Mouse (Mus musculus) skeletal muscle tissue, adult 2 months (tissue): ENCODE measurements around the gene Olfr765.
"Not testable (repeated sequence)": the region's sequence is repeated elsewhere in the genome, so short reads cannot be mapped to it uniquely, and the experiment has no call there.

Experiments
- DNase-seq: peaks from one replicate; pipeline ENCODE4 v3.0.0-alpha.2; 2012; ENCODE audit warnings: low read depth, low spot score

The Olfr765 gene

GRCm38 (mm10) chr10:129049898-129050297 lies at the start of gene Olfr765:
Gene Olfr765 (minus strand): TSS chr10:129049998.
- not testable (repeated sequence) for DNase-seq

GRCm38 (mm10) chr10:129099275-129099674 lies 49.5 kb upstream of the Olfr765 start, which contains the start of gene Olfr768:
Gene Olfr768 (minus strand): TSS chr10:129099375.
- no peak for DNase-seq

DNA sequence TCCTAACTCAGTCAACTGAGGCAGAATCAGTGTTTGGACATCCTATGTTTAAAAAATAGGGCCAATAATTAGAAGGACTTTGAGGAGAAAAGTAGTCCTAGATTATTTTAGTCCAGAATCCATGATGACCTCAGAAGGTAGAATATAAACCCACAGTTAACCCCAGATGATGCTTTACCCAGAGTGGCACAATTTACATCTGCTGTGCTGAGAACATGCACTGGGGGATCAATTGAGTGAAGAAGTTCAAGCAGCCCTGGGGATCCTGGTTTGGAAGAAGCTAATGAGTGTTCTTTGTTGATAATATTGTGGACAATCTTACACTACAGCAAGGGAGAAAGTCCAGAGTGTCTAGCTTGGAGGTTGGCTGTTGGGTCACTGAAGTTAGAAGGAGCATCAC lies 33.0 kb upstream of the Olfr765 start, which contains the start of gene Olfr767:
Gene Olfr767, minus strand, starts transcription at position 101 of the 400 bp plus-strand sequence.
- DNase-seq, result not testable (repeated sequence)

DNA sequence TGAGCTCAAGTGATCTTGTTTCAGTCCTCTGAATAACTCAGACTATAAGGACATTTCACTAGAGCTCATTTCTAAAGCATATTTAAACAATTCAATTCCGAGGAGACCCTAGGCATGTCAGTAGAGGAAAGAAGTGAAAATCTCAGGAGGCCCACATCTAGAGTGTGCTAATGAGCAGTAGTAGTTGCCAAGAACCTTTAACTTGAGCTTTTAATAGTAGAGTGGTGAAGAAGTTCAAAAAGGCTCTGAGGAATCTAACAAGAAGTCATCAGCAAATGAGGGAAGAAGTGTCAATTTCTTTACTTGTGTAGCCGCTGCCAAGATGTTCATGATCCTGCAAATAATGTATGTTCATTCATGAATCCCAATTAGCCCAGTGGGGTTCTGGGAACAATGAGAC lies 19.1 kb upstream of the Olfr765 start, which contains the start of gene Olfr766-ps1:
Gene Olfr766-ps1, minus strand, starts transcription at position 101 of the 400 bp plus-strand sequence.
- DNase-seq, result no peak

- DNase-seq, result no peak
Observed at GRCm38 (mm10) chr10:129039796-129040195, 10.0 kb downstream of the Olfr765 start, which contains the start of gene Olfr764-ps1. Gene Olfr764-ps1 (minus strand): TSS chr10:129039896.

DNA sequence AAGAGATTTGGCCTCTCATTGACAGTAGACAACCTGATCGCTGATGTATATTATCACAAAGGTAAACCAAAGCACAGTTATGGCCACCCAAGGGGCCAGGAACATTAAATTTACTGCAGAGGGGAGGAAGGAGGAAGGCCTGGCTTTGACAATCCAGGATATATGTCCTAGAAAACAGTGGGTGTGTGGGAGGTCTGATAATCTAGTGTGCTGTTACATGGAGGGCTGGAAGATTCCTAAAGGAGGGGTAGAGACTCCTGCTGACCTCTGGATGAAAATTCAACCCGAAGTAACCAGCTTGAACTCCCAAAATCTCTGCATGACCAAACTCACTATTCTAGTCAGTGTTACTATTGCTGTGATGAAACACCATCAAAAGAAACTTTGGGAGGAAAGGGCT lies 21.5 kb downstream of the Olfr765 start:
- no peak for DNase-seq

DNA sequence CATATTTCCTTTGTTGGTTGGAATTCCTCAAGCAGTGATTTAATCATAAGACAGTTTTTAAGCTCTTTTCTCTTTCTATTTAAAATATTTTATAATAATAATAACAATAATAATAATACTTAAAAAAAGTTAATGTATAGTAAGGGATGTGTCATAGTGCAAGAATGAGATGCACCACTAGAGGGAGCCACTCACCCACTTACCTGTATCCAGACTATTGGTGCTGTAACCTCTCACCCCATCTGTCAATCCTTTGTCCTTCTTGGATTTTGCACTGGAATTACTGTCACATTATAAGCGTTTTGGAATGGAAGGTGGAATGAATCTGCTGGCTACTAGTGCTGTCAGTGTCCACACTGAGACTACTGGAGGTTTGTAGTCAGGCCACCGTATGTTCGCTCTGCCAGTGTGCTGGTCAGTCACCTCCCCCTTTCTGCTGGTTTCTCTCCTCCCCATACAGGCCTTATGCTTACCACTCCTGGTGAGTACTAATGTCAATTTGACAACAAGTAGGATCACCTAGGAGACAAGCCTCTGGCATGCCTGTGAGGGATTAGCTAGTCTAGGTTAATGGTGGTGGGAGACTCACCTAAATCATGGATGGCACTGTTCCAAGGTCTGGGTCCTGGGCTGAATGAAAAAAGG lies 23.7 kb downstream of the Olfr765 start:
- DNase-seq, result no peak

- DNase-seq, result no peak
Observed at GRCm38 (mm10) chr10:129023319-129023718, 26.5 kb downstream of the Olfr765 start.

DNA sequence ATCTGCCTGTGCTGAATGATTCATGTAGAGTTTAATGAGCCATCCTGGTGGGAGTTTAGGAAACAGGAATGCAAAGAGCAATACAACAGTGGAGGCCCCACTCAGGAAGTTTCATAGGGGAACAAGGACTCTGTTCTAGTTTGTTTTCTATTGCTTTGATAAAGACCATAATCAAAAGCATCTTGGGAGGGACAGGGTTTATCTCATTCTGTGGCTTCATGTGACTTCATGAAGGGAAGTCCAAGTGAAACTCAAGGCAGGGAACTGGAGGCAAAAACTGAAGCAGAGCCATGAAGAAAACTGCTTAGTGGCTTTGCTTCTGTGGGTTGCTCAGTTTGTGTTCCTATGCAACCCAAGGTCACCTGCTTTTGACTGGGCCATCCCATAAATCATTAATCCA lies 35.3 kb downstream of the Olfr765 start:
- DNase-seq, result no peak

DNA sequence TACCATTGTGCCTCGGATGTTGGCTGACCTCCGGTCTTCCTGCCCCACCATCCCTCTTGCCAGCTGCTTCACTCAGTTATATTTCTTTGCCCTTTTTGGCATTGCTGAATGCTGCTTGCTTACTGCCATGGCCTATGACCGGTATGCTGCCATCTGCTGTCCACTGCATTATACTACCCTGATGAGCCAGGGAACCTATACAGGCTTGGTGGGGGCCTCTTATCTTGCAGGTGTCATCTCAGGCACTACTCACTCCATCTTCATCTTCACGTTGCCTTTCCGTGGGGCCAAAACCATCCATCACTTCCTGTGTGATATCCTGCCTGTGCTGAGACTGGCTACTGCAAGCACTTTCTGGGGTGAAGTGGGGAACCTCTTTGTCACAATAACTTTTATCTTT lies 38.3 kb downstream of the Olfr765 start:
- DNase-seq, result not testable (repeated sequence)

- DNase-seq, result no peak
Observed at GRCm38 (mm10) chr10:129010288-129010841, 39.4 kb downstream of the Olfr765 start, which contains the start of gene Olfr763. Gene Olfr763 (plus strand): TSS chr10:129010791.

- DNase-seq, result no peak
Observed at GRCm38 (mm10) chr10:129004032-129004920, 45.5 kb downstream of the Olfr765 start.

DNA sequence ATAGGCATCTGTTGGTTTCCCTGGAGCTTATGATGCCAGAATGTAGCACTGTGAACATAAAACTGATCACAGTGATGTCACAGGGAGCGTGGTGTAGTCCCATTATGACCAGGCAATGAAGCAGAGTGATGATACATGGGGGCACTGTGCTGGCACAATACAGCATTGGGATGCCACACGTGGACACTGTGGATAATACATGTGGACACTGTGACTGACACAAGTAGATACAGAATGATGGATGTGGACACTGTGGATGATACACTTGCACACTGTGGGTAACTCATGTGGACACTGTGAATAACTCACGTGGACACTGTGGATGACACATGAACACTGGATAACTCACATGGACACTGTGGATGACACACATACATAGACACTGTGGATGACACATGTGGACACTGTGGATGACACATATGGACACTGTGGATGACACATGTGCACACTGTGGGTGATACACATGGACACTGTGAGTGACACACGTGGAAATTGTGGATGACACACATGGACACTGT lies 53.2 kb downstream of the Olfr765 start:
- DNase-seq, result no peak

- no peak for DNase-seq
Observed at GRCm38 (mm10) chr10:128995796-128996195, 54.0 kb downstream of the Olfr765 start.
